Mouse (Mus musculus) limb, embryonic 15.5 days (tissue): Measurements from ENCODE around the gene Gm21746. TPM values are rescaled to one million over a fixed set of nuclear protein-coding genes. Genes with fewer than 3 reads are reported as not detected.
"Not testable (repeated sequence)": the region's sequence is repeated elsewhere in the genome, so short reads cannot be mapped to it uniquely, and the experiment has no call there.

Experiments
- ATAC-seq: fragments of 200-750 bp; cut with Nextera tagmentation; 2 replicates; pipeline ENCODE4 v1.8.0; 2017; ENCODE audit warnings: low read depth, moderate TSS enrichment; ENCODE audit not compliant: insufficient number of reproducible peaks, low FRiP score, low TSS enrichment
- H3K27ac ChIP-seq: fragments of 300-500 bp; sonication (generic); 2 replicates; pipeline ENCODE4 v1.5.1; 2015; ENCODE audit warnings: moderate library complexity, mild to moderate bottlenecking, inconsistent platforms
- H3K27me3 ChIP-seq: fragments of 300-500 bp; sonication (generic); 2 replicates; pipeline ENCODE4 v1.6.1; 2015; ENCODE audit warnings: inconsistent platforms
- H3K36me3 ChIP-seq: fragments of 300-500 bp; sonication (generic); 2 replicates; pipeline ENCODE4 v1.6.1; 2015; ENCODE audit warnings: inconsistent platforms
- H3K4me1 ChIP-seq: fragments of 300-500 bp; sonication (generic); 2 replicates; pipeline ENCODE4 v1.6.1; 2015; ENCODE audit warnings: inconsistent platforms
- H3K4me2 ChIP-seq: fragments of 300-500 bp; sonication (generic); 2 replicates; pipeline ENCODE4 v1.6.1; 2015; ENCODE audit warnings: mild to moderate bottlenecking, inconsistent platforms
- H3K4me3 ChIP-seq: fragments of 300-500 bp; sonication (generic); 2 replicates; pipeline ENCODE4 v1.5.1; 2015; ENCODE audit warnings: mild to moderate bottlenecking, inconsistent platforms
- H3K9ac ChIP-seq: fragments of 300-500 bp; sonication (generic); 2 replicates; pipeline ENCODE4 v1.6.1; 2015; ENCODE audit warnings: inconsistent platforms
- H3K9me3 ChIP-seq: fragments of 300-500 bp; sonication (generic); 2 replicates; pipeline ENCODE4 v1.6.1; 2016; ENCODE audit warnings: inconsistent platforms
- WGBS: fragments of 180-500 bp; shearing (Covaris S2); methylation state at CpG from one replicate; pipeline ENCODE4 v1.1.7; 2015; 5-methylcytosine and 5-hydroxymethylcytosine counted together
- polyA plus RNA-seq: library from polyadenylated mRNA; unstranded; fragments of >200 nt; fragmentation: Nextera tagmentation; extraction: Ambion mirVana; gene quantifications from 2 replicates; pipeline ENCODE4 v1.2.1, GENCODE M21; 2015

Gm21746 gene
- not detected in 2 replicates for polyA plus RNA-seq

- ATAC-seq, H3K4me1 ChIP-seq, H3K27me3 ChIP-seq, H3K4me2 ChIP-seq, H3K9me3 ChIP-seq, H3K27ac ChIP-seq, H3K36me3 ChIP-seq, H3K9ac ChIP-seq, H3K4me3 ChIP-seq: not testable (repeated sequence)
- WGBS, result 69% methylated on average over 2 of the region's 3 CpGs
Measured at GRCm38 (mm10) chrY:6237895-6238294, at the start of gene Gm21746. Gene Gm21746 (minus strand): TSS chrY:6237995.

- not testable (repeated sequence) for H3K4me3 ChIP-seq, H3K27ac ChIP-seq, H3K4me1 ChIP-seq, H3K27me3 ChIP-seq, H3K36me3 ChIP-seq, ATAC-seq, H3K9me3 ChIP-seq, H3K4me2 ChIP-seq, H3K9ac ChIP-seq
Measured at GRCm38 (mm10) chrY:6266798-6267197, 29.0 kb upstream of the Gm21746 start, which contains the start of gene Gm20873. Gene Gm20873 (plus strand): TSS chrY:6267098.

Other genes with a start within 250 kb of the Gm21746 start
- gene Gm20873, start 29.1 kb upstream of the Gm21746 start, polyA plus RNA-seq, result not detected in 2 replicates